Mouse (Mus musculus): ENCODE data around the gene Gm45753.

GRCm38 (mm10) chr8:45329206-45329980 lies 21.1 kb upstream of the Gm45753 start:
- TF ChIP-seq CTCF (IDR thresholded peaks at IDR 0.05; ENCODE audit: extremely low read depth, insufficient read depth, insufficient read length, insufficient replicate concordance) = no peak
- TF ChIP-seq POLR2A (IDR thresholded peaks at IDR 0.05; ENCODE audit: low read depth, low read length) = no peak

Measured in spleen, adult 2 months (tissue).